Mouse (Mus musculus) limb, embryonic 10.5 days (tissue): ENCODE results near the gene Dnttip1. TPM values are rescaled to one million over a fixed set of nuclear protein-coding genes. Genes with fewer than 3 reads are reported as not detected.
"Not testable (repeated sequence)": the region's sequence is repeated elsewhere in the genome, so short reads cannot be mapped to it uniquely, and the experiment has no call there.

ENCODE experiments used
- DNase-seq: peaks from one replicate; pipeline ENCODE4 v3.0.0-alpha.2; 2017; ENCODE audit warnings: low spot score
- H3K27ac ChIP-seq: fragments of 300-500 bp; sonication (generic); 2 replicates; pipeline ENCODE4 v1.5.1; 2016; ENCODE audit warnings: mild to moderate bottlenecking
- H3K27me3 ChIP-seq: fragments of 300-500 bp; sonication (generic); 2 replicates; pipeline ENCODE4 v1.6.1; 2016; ENCODE audit warnings: low read depth, mild to moderate bottlenecking; ENCODE audit not compliant: poor library complexity, severe bottlenecking
- H3K36me3 ChIP-seq: fragments of 300-500 bp; sonication (generic); 2 replicates; pipeline ENCODE4 v1.6.1; 2016; ENCODE audit warnings: mild to moderate bottlenecking, moderate library complexity
- H3K4me1 ChIP-seq: fragments of 300-500 bp; sonication (generic); 2 replicates; pipeline ENCODE4 v1.6.1; 2016
- H3K4me3 ChIP-seq: fragments of 300-500 bp; sonication (generic); 2 replicates; pipeline ENCODE4 v1.5.1; 2016; ENCODE audit warnings: mild to moderate bottlenecking, moderate library complexity
- H3K9me3 ChIP-seq: fragments of 300-500 bp; sonication (generic); replicated peaks from 2 replicates; pipeline ENCODE4 v1.6.1; 2016; ENCODE audit warnings: mild to moderate bottlenecking
- whole genome bisulfite sequencing: fragments of 180-500 bp; shearing (Covaris S2); methylation state at CpG from one replicate; pipeline ENCODE4 v1.1.7; 2016; 5-methylcytosine and 5-hydroxymethylcytosine counted together
- polyA plus RNA-seq: library from polyadenylated mRNA; unstranded; fragments of >200 nt; fragmentation: Nextera tagmentation; extraction: Ambion mirVana; gene quantifications from 2 replicates; pipeline ENCODE4 v1.2.1, GENCODE M21; 2016

Dnttip1 gene
- polyA plus RNA-seq, result 93.1 and 93.2 TPM in 2 replicates

DNA sequence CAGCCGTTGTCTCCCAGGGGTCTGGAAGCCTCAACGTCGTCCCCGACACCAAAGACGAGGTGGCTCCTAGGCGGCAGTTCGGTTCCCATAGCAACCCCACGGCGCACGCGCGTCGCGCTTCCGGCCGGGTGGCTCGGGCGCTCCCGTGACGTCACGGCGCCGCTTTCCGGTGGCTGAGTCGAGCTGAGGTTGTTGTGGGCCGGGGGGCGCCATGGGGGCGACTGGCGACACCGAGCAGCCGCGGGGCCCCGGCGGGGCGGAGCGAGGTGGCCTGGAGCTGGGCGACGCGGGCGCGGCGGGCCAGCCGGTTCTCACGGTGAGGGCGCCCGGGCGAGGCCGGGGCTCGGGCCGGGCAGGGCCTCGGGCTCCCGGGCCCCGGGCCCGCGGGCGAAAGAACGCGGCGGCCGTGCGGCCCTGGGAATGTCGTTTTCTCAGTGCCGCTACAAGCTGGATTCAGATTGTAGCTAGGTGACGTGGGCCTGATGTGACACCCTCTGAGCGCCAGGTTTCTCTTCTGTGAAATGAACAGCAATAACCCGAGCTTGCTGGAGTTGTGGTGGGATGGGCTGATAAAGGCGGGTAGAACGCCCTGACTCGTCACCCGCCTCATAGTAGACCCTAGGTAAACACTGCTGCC is at the start of gene Dnttip1, which contains the start of gene Wfdc3:
Gene Dnttip1, plus strand, starts transcription at position 141 of the 637 bp plus-strand sequence.
Gene Wfdc3, minus strand, starts transcription at position 89 of the 637 bp plus-strand sequence.
- H3K27ac ChIP-seq, result peak within 1 kb of the TSS; percentile 95
- no peaks in the 10 kb centered on the region for H3K27me3 ChIP-seq
- H3K36me3 ChIP-seq, result peaks cover 37% of the 10 kb centered on the region
- H3K9me3 ChIP-seq, result no peaks in the 10 kb centered on the region
- peak; percentile 99 for DNase-seq
- peaks cover 19% of the 10 kb centered on the region for H3K4me1 ChIP-seq
- under 1% methylated on average over 70 of the region's 70 CpGs for WGBS
- peak within 1 kb of the TSS; percentile 96 for H3K4me3 ChIP-seq

GRCm38 (mm10) chr2:164698201-164698600 is 47.6 kb upstream of the Dnttip1 start, which contains the start of gene Spint4:
Gene Spint4 (plus strand): TSS chr2:164698501.
- DNase-seq, result no peak
- Histone ChIP-seq H3K9me3 (no peaks in the 10 kb centered on the region), H3K36me3 (no peaks in the 10 kb centered on the region), H3K27ac (no peak within 1 kb of the TSS), H3K4me1 (no peaks in the 10 kb centered on the region), H3K4me3 (no peak within 1 kb of the TSS), H3K27me3 (no peaks in the 10 kb centered on the region)
- 84% methylated on average over 4 of the region's 4 CpGs for WGBS

- no peaks in the 10 kb centered on the region for H3K9me3 ChIP-seq
- H3K36me3 ChIP-seq, result no peaks in the 10 kb centered on the region
- H3K27me3 ChIP-seq, result no peaks in the 10 kb centered on the region
- no peak for DNase-seq
- no peaks in the 10 kb centered on the region for H3K4me1 ChIP-seq
- H3K4me3 ChIP-seq, result no peak overlapping the region
- H3K27ac ChIP-seq, result no peak overlapping the region
- WGBS, result 79% methylated on average over 5 of the region's 5 CpGs
These were observed 44.8 kb upstream of the Dnttip1 start for GRCm38 (mm10) chr2:164700959-164701358.

DNA sequence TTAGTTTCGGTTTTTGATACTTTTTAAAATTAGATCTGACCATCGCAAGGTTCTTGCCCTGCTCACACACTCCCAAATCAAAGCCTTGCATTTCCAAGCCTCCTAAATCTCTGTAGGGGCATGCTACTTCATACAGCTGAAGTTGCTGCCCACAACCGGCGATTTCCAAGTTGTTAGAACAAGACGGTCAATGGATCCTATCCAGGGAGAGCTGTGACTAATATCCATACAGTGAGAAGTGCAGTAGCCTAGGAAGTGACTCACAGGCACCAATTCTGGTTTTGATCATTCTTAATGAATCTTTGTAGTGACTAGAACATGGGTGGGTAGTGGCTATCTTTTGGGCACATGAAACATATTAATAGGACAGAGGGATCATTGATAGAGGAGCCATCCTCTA is 44.0 kb upstream of the Dnttip1 start:
- Histone ChIP-seq H3K27me3 (no peaks in the 10 kb centered on the region), H3K9me3 (no peaks in the 10 kb centered on the region), H3K27ac (no peak overlapping the region), H3K36me3 (no peaks in the 10 kb centered on the region), H3K4me3 (no peak overlapping the region), H3K4me1 (no peaks in the 10 kb centered on the region)
- DNase-seq, result no peak
- 92% methylated on average over 5 of the region's 5 CpGs for WGBS

DNA sequence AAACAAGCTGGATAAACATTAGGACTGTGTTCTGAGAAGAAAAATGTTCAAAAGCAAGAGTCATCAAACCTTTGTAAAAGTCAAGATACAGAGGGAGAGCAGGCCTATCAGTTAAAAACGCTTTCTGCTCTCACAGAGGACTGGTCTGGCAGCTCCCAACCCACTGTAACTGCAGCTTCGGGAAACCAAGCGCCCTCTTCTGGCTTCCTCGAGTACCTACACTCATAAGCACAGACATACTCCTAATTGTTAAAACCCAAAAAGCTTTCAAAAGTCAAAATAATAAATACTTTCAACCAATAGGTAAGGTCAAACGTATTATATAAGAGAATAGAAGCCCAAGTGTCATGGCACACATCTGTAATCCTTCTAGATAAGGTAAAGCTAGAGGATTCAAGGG is 41.5 kb upstream of the Dnttip1 start:
- H3K36me3 ChIP-seq, result no peaks in the 10 kb centered on the region
- H3K27ac ChIP-seq, result no peak overlapping the region
- WGBS, result 83% methylated on average over 5 of the region's 5 CpGs
- no peak for DNase-seq
- H3K9me3 ChIP-seq, result no peaks in the 10 kb centered on the region
- no peak overlapping the region for H3K4me3 ChIP-seq
- H3K4me1 ChIP-seq, result no peaks in the 10 kb centered on the region
- H3K27me3 ChIP-seq, result no peaks in the 10 kb centered on the region

DNA sequence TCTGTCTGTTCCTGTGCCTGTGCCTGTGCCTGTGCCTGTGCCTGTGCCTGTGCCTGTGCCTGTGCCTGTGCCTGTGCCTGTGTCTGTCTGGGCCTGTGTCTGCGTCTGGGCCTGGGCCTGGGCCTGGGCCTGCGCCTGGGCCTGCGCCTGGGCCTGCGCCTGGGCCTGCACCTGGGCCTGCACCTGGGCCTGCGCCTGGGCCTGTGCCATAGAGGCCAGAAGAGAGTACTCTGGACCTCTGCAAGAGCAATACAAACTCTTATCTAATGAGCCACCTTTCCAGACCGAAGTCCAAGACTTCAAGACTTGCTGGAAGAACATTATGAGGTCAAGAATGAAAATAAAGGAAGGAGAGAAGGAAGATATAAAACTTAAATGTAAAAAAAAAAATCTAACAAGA is 40.5 kb upstream of the Dnttip1 start:
- Histone ChIP-seq H3K4me3 (no peak overlapping the region), H3K27ac (no peak overlapping the region), H3K36me3 (no peaks in the 10 kb centered on the region), H3K4me1 (no peaks in the 10 kb centered on the region), H3K9me3 (no peaks in the 10 kb centered on the region), H3K27me3 (no peaks in the 10 kb centered on the region)
- no peak for DNase-seq
- WGBS, result 92% methylated on average over 6 of the region's 6 CpGs

DNA sequence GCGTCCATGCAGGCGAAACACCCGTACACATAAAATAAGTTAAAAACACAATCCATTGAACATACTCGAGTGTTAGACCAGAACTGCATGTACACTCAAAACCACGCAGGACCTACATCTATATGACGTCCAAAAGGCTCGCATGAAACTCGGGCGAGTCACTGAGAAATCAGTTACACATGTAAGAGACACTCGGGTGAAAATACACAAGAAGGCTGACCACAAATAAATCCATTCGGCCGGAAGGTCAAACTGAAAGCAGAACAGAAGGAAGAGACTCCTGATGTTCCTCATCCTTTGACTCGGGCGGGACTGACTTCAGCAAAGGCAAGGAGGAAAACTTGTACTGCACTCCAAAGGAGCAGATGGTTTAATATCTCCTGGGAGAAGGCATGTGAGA is 39.8 kb upstream of the Dnttip1 start:
- 94% methylated on average over 14 of the region's 14 CpGs for WGBS
- no peak overlapping the region for H3K27ac ChIP-seq
- H3K9me3 ChIP-seq, result no peaks in the 10 kb centered on the region
- H3K36me3 ChIP-seq, result no peaks in the 10 kb centered on the region
- no peaks in the 10 kb centered on the region for H3K27me3 ChIP-seq
- H3K4me3 ChIP-seq, result no peak overlapping the region
- DNase-seq, result no peak
- no peaks in the 10 kb centered on the region for H3K4me1 ChIP-seq

- 85% methylated on average over 6 of the region's 6 CpGs for WGBS
These were observed 30.8 kb upstream of the Dnttip1 start, which contains the start of gene Spint5 for GRCm38 (mm10) chr2:164715005-164715404. Gene Spint5 (plus strand): TSS chr2:164715305.

DNA sequence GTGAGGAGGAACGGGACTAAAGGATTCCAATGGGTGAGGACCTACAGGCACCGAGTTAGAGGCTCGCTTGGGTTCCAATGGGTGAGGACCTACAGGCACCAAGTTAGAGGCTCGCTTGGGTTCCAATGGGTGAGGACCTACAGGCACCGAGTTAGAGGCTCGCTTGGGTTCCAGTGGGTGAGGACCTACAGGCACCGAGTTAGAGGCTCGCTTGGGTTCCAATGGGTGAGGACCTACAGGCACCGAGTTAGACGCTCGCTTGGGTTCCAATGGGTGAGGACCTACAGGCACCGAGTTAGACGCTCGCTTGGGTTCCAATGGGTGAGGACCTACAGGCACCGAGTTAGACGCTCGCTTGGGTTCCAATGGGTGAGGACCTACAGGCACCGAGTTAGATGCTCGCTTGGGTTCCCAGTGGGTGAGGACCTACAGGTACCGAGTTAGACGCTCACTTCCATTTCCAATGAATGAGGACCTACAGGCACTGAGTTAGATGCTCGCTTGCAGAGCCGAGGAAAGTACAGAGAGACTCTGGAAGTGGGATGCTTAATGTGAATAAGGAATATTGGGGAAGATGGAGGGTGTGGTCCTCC is 29.5 kb upstream of the Dnttip1 start:
- not testable (repeated sequence) for H3K9me3 ChIP-seq, H3K27me3 ChIP-seq, H3K36me3 ChIP-seq, H3K27ac ChIP-seq, H3K4me3 ChIP-seq, H3K4me1 ChIP-seq, DNase-seq
- 93% methylated on average over 23 of the region's 23 CpGs for WGBS

More at GRCm38 (mm10) chr2:164715005-164715404, 30.8 kb upstream of the Dnttip1 start, which contains the start of gene Spint5:
- H3K4me3 ChIP-seq, result no peak within 1 kb of the TSS
- H3K27me3 ChIP-seq, result no peaks in the 10 kb centered on the region
- no peaks in the 10 kb centered on the region for H3K9me3 ChIP-seq
- H3K4me1 ChIP-seq, result no peaks in the 10 kb centered on the region
- DNase-seq, result no peak
- no peaks in the 10 kb centered on the region for H3K36me3 ChIP-seq
- H3K27ac ChIP-seq, result no peak within 1 kb of the TSS

- WGBS, result 68% methylated on average over 4 of the region's 4 CpGs
These were observed 22.5 kb upstream of the Dnttip1 start for GRCm38 (mm10) chr2:164723276-164723675.

GRCm38 (mm10) chr2:164725895-164726619 is 19.7 kb upstream of the Dnttip1 start:
- H3K9me3 ChIP-seq, result no peaks in the 10 kb centered on the region
- WGBS, result 31% methylated on average over 6 of the region's 6 CpGs
- no peaks in the 10 kb centered on the region for H3K4me1 ChIP-seq
- H3K36me3 ChIP-seq, result no peaks in the 10 kb centered on the region
- H3K4me3 ChIP-seq, result no peak overlapping the region
- peak; percentile 80 for DNase-seq
- no peak overlapping the region for H3K27ac ChIP-seq
- no peaks in the 10 kb centered on the region for H3K27me3 ChIP-seq

More at GRCm38 (mm10) chr2:164723276-164723675, 22.5 kb upstream of the Dnttip1 start:
- Histone ChIP-seq H3K36me3 (no peaks in the 10 kb centered on the region), H3K4me1 (no peaks in the 10 kb centered on the region), H3K4me3 (no peak overlapping the region), H3K27ac (no peak overlapping the region), H3K27me3 (no peaks in the 10 kb centered on the region), H3K9me3 (no peaks in the 10 kb centered on the region)
- no peak for DNase-seq

DNA sequence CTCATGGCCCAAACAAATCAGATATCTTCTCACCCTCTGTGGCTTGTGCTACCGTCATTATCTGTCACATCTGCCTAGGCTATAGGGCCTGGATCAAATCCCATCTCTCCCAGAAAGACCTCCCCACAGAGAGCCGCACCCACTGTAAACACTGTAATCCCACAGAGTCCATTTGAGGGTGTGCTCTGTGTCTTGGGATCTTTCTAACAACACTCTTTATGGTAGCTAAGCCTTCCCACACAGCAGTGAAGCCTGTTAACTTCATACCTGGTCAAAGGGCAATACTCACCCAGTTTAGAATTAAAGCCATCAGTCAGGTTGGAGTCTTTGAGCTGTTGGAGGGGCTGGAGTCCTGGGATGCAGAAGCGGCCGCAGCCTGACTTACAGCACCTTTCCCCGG is 14.1 kb upstream of the Dnttip1 start:
- DNase-seq, result no peak
- H3K4me3 ChIP-seq, result no peak overlapping the region
- 76% methylated on average over 5 of the region's 5 CpGs for WGBS
- H3K27ac ChIP-seq, result no peak overlapping the region
- no peaks in the 10 kb centered on the region for H3K4me1 ChIP-seq
- H3K27me3 ChIP-seq, result no peaks in the 10 kb centered on the region
- no peaks in the 10 kb centered on the region for H3K9me3 ChIP-seq
- no peaks in the 10 kb centered on the region for H3K36me3 ChIP-seq

- Histone ChIP-seq H3K27ac (no peak overlapping the region), H3K4me1 (peaks cover 6% of the 10 kb centered on the region), H3K4me3 (no peak overlapping the region), H3K27me3 (no peaks in the 10 kb centered on the region), H3K36me3 (no peaks in the 10 kb centered on the region), H3K9me3 (no peaks in the 10 kb centered on the region)
- WGBS, result 88% methylated on average over 2 of the region's 2 CpGs
- DNase-seq, result no peak
These were observed 12.5 kb upstream of the Dnttip1 start for GRCm38 (mm10) chr2:164733259-164733658.
